Mouse (Mus musculus): ENCODE measurements around the gene Hesx1. TPM values are rescaled to one million over a fixed set of nuclear protein-coding genes. Genes with fewer than 3 reads are reported as not detected.

Hesx1 gene
- polyA plus RNA-seq, 1 experiment, result not detected

GRCm38 (mm10) chr14:26970439-26970932 lies 23.7 kb upstream of the Hesx1 start:
- Histone ChIP-seq H3ac (ENCODE audit: control insufficient read depth, insufficient read length) (peak overlapping the region; percentile 69), H3K36me3 (ENCODE audit: control insufficient read depth, insufficient read depth) (no peaks in the 10 kb centered on the region), H3K27me3 (ENCODE audit: control insufficient read depth, insufficient read depth, insufficient read length) (no peaks in the 10 kb centered on the region), H3K4me3 (peak overlapping the region; percentile 55), H3K4me2 (ENCODE audit: low read depth) (peak overlapping the region; percentile 78), H3K79me2 (ENCODE audit: control insufficient read depth, insufficient read depth) (peaks cover 41% of the 10 kb centered on the region)
- TF ChIP-seq CEBPB (IDR thresholded peaks at IDR 0.05; ENCODE audit: insufficient read depth, poor library complexity, severe bottlenecking), result no peak
- no peak for TF ChIP-seq MAX (IDR thresholded peaks at IDR 0.05; ENCODE audit: low read depth)
- TF ChIP-seq TCF12 (IDR thresholded peaks at IDR 0.05; ENCODE audit: insufficient read depth, poor library complexity, severe bottlenecking), result no peak
- TF ChIP-seq POLR2AphosphoS2 (IDR thresholded peaks at IDR 0.05; ENCODE audit: insufficient read length, low read depth), result peak; percentile 93
- no peak for TF ChIP-seq REST (IDR thresholded peaks at IDR 0.05; ENCODE audit: insufficient read depth, insufficient read length)
- no peak for TF ChIP-seq USF1 (IDR thresholded peaks at IDR 0.05; ENCODE audit: low read depth)
- peak; percentile 32 for TF ChIP-seq TCF3 (IDR thresholded peaks at IDR 0.05; ENCODE audit: insufficient read length, low read depth)
- TF ChIP-seq POLR2A (IDR thresholded peaks at IDR 0.05; ENCODE audit: insufficient read length, low read depth), result peak; percentile 92
- TF ChIP-seq E2F4 (IDR thresholded peaks at IDR 0.05; ENCODE audit: insufficient read depth), result no peak
- TF ChIP-seq MYOD1 (IDR thresholded peaks at IDR 0.05; ENCODE audit: control insufficient read depth in 1 of 3, insufficient read length in 2 of 3, low read depth in 2 of 3), result peak in 2 of 3 experiments; percentile 11 to 33
- peak in 2 of 3 experiments; percentile 7 to 40 for TF ChIP-seq MYOG (IDR thresholded peaks at IDR 0.05; ENCODE audit: control insufficient read depth in 1 of 3, insufficient read depth in 1 of 3, insufficient read length in 2 of 3, low read depth in 2 of 3)
- no peak for TF ChIP-seq SRF (IDR thresholded peaks at IDR 0.05; ENCODE audit: control insufficient read depth, insufficient read length, low read depth)

DNA sequence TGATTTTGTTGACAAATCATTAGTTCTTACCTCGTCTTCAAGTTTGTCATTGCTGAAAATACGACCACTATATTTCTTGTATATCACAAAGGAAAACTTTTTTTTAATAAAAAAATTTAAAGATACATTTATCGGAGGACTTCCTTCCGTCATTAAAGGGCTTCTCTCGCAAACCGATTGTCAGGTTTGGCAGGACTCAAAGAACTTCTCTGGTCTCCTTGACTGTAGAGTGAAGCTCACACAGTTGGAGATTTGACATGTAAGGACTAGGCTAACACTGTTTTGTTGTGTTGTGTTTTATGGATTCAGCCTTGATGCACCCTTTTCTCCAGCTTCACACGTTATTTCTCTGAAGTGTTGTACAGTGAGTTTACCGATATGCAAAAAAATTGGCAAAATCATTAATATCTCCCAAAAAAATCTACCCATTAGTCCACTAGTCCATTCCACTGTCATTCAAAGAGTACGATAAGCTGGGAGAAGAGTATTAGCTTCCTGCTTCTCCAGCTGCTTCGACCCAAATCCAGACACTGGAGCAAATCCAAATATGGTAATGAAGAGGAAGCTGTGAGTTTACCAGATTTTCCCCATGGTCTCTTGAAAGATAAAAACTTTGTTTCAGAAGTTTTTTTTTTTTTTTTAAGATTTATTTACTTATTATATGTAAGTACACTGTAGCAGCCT lies 23.0 kb upstream of the Hesx1 start, which contains the start of gene Appl1:
TSS of gene Appl1 (minus strand) at position 127 of the 684 bp plus-strand sequence.
- TF ChIP-seq TCF12 (IDR thresholded peaks at IDR 0.05; ENCODE audit: insufficient read depth, poor library complexity, severe bottlenecking) (no peak), POLR2AphosphoS2 (IDR thresholded peaks at IDR 0.05; ENCODE audit: insufficient read length, low read depth) (no peak), MAX (IDR thresholded peaks at IDR 0.05; ENCODE audit: low read depth) (no peak), MYOD1 (IDR thresholded peaks at IDR 0.05; ENCODE audit: control insufficient read depth in 1 of 3, insufficient read length in 2 of 3, low read depth in 2 of 3) (no peak), CEBPB (IDR thresholded peaks at IDR 0.05; ENCODE audit: insufficient read depth, poor library complexity, severe bottlenecking) (no peak), MYOG (IDR thresholded peaks at IDR 0.05; ENCODE audit: control insufficient read depth in 1 of 3, insufficient read depth in 1 of 3, insufficient read length in 2 of 3, low read depth in 2 of 3) (no peak), SRF (IDR thresholded peaks at IDR 0.05; ENCODE audit: control insufficient read depth, insufficient read length, low read depth) (no peak), TCF3 (IDR thresholded peaks at IDR 0.05; ENCODE audit: insufficient read length, low read depth) (no peak), REST (IDR thresholded peaks at IDR 0.05; ENCODE audit: insufficient read depth, insufficient read length) (no peak), USF1 (IDR thresholded peaks at IDR 0.05; ENCODE audit: low read depth) (no peak)
- H3ac ChIP-seq (ENCODE audit: control insufficient read depth, insufficient read length), result peak within 1 kb of the TSS; percentile 69
- H3K4me2 ChIP-seq (ENCODE audit: low read depth), result peak within 1 kb of the TSS; percentile 81
- peak within 1 kb of the TSS; percentile 55 for H3K4me3 ChIP-seq
- no peaks in the 10 kb centered on the region for H3K27me3 ChIP-seq (ENCODE audit: control insufficient read depth, insufficient read depth, insufficient read length)
- no peaks in the 10 kb centered on the region for H3K36me3 ChIP-seq (ENCODE audit: control insufficient read depth, insufficient read depth)
- H3K79me2 ChIP-seq (ENCODE audit: control insufficient read depth, insufficient read depth), result peaks cover 35% of the 10 kb centered on the region

- Histone ChIP-seq H3K27me3 (ENCODE audit: control insufficient read depth, insufficient read depth, insufficient read length) (no peaks in the 10 kb centered on the region), H3K4me3 (no peak overlapping the region), H3K79me2 (ENCODE audit: control insufficient read depth, insufficient read depth) (peaks cover 16% of the 10 kb centered on the region), H3K36me3 (ENCODE audit: control insufficient read depth, insufficient read depth) (no peaks in the 10 kb centered on the region), H3ac (ENCODE audit: control insufficient read depth, insufficient read length) (no peak overlapping the region), H3K4me2 (ENCODE audit: low read depth) (no peak overlapping the region)
- TF ChIP-seq POLR2A (IDR thresholded peaks at IDR 0.05; ENCODE audit: insufficient read length, low read depth) (no peak), POLR2AphosphoS2 (IDR thresholded peaks at IDR 0.05; ENCODE audit: insufficient read length, low read depth) (no peak), MYOD1 (IDR thresholded peaks at IDR 0.05; ENCODE audit: control insufficient read depth in 1 of 3, insufficient read length in 2 of 3, low read depth in 2 of 3) (no peak), E2F4 (IDR thresholded peaks at IDR 0.05; ENCODE audit: insufficient read depth) (no peak), USF1 (IDR thresholded peaks at IDR 0.05; ENCODE audit: low read depth) (no peak), MYOG (IDR thresholded peaks at IDR 0.05; ENCODE audit: control insufficient read depth in 1 of 3, insufficient read depth in 1 of 3, insufficient read length in 2 of 3, low read depth in 2 of 3) (no peak)
Observed at GRCm38 (mm10) chr14:26973089-26973488, 21.1 kb upstream of the Hesx1 start.

- Histone ChIP-seq H3K4me2 (ENCODE audit: low read depth) (no peak overlapping the region), H3K4me3 (no peak overlapping the region), H3ac (ENCODE audit: control insufficient read depth, insufficient read length) (no peak overlapping the region), H3K79me2 (ENCODE audit: control insufficient read depth, insufficient read depth) (no peaks in the 10 kb centered on the region), H3K36me3 (ENCODE audit: control insufficient read depth, insufficient read depth) (no peaks in the 10 kb centered on the region), H3K27me3 (ENCODE audit: control insufficient read depth, insufficient read depth, insufficient read length) (no peaks in the 10 kb centered on the region)
- TF ChIP-seq E2F4 (IDR thresholded peaks at IDR 0.05; ENCODE audit: insufficient read depth) (no peak), MYOD1 (IDR thresholded peaks at IDR 0.05; ENCODE audit: control insufficient read depth in 1 of 3, insufficient read length in 2 of 3, low read depth in 2 of 3) (no peak), MYOG (IDR thresholded peaks at IDR 0.05; ENCODE audit: control insufficient read depth in 1 of 3, insufficient read depth in 1 of 3, insufficient read length in 2 of 3, low read depth in 2 of 3) (no peak)
Observed at GRCm38 (mm10) chr14:26975490-26975889, 18.7 kb upstream of the Hesx1 start.

DNA sequence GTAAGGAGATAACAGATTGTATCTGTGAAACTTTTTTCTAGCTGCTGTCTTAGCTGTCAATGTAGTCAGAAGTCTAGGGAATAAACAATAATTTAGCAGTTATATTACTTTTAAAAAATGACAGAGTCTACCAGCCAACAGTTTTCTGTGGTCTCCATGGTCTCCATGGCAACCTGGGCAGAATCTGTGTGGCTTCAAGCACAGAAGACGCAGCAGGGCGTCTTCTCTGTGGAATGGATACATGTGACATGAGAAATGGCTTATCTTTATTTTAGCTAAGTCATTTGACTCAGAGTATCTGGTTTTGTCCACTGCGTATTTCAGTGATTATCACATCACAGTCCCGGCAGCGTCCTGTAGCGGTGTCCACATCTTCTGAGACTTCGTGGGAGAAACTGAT lies 18.0 kb upstream of the Hesx1 start:
- TF ChIP-seq SRF (IDR thresholded peaks at IDR 0.05; ENCODE audit: control insufficient read depth, insufficient read length, low read depth), result no peak
- Histone ChIP-seq H3K27me3 (ENCODE audit: control insufficient read depth, insufficient read depth, insufficient read length) (no peaks in the 10 kb centered on the region), H3ac (ENCODE audit: control insufficient read depth, insufficient read length) (no peak overlapping the region)

More for the DNA sequence above, 18.0 kb upstream of the Hesx1 start:
- Histone ChIP-seq H3K4me2 (ENCODE audit: low read depth) (no peak overlapping the region), H3K36me3 (ENCODE audit: control insufficient read depth, insufficient read depth) (no peaks in the 10 kb centered on the region), H3K79me2 (ENCODE audit: control insufficient read depth, insufficient read depth) (no peaks in the 10 kb centered on the region), H3K4me3 (no peak overlapping the region)
